Mouse (Mus musculus) left cerebral cortex, adult 8-10 months (tissue): ENCODE results near the gene Pik3r5. TPM values are rescaled to one million over a fixed set of nuclear protein-coding genes. Genes with fewer than 3 reads are reported as not detected.

Source experiments
- DNase-seq, 2 experiments: peaks; one replicate each; pipeline ENCODE4 v3.0.0; 2022; ENCODE audit warnings: low spot score in 2 of 2
- total RNA-seq, 4 experiments: library from RNA; stranded (reverse); gene quantifications; 2 replicates each; pipeline ENCODE4 v1.2.4; 2022

The Pik3r5 gene
- total RNA-seq, 4 experiments from 2014 or later: 3.2 to 4.4 (median 3.7) TPM

- DNase-seq: no peak
Measured at GRCm38 (mm10) chr11:68400727-68401219, 31.1 kb upstream of the Pik3r5 start, which contains the start of gene Ntn1. Gene Ntn1 (minus strand): TSS chr11:68400823.

DNA sequence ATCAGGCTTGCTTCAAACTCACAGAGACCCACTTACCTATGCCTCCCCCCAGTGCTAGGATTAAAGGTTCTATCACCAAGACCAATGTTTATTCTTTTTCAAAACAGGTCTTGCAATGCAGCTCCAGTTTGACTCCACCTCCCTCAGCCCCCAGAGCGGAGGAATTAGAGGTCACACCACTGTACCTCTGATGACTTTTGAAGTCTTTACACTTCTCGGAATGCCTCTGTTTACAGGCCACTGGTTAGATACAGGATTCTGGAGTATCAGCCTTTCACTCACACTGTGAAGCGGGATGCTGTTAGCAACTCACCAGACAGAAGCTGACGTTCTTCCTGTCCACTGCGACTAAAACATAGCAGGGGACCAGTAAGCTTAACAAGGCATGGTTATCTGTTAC is 30.5 kb upstream of the Pik3r5 start:
- DNase-seq: no peak

- no peak for DNase-seq
Measured at GRCm38 (mm10) chr11:68404185-68404584, 27.7 kb upstream of the Pik3r5 start.

- DNase-seq: no peak
Measured at GRCm38 (mm10) chr11:68405576-68405975, 26.3 kb upstream of the Pik3r5 start.

DNA sequence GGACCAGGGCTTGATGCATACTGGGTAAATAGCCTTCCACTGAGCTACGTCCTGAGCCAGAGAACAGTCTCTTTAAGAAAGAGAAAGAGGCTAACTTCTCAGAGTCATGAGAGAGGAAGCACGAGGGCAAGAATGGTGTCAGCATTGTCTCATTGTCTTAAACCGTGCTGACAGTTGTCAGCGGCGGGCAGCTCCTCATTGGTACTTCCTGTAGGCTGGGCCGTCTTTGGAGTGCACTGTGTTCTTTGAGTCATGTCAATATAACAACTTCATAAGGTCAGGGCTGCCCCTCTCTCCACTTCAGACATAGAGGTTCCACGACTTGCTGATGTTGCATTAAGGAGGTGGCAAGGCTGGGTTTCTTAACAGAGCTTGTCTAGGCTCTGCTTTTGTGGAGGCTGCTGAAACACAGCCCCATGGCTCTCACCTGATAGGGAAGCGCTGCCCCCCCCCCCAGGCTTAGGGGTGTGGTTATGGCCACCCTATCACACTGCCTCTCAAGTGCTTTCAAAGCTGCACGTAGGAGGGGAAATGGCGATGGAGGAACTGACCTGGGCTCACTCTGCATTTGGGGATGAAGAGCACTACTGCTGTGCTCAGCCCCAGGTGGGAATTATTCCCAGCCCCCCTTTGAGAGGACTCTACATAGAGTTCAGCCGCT is 24.5 kb upstream of the Pik3r5 start:
- DNase-seq: no peak

GRCm38 (mm10) chr11:68408127-68408526 is 23.8 kb upstream of the Pik3r5 start:
- peak in 1 of 2 experiments; percentile 28 for DNase-seq

- no peak for DNase-seq
Measured at GRCm38 (mm10) chr11:68417001-68417400, 14.9 kb upstream of the Pik3r5 start.

GRCm38 (mm10) chr11:68417831-68418230 is 14.1 kb upstream of the Pik3r5 start:
- no peak for DNase-seq

- no peak for DNase-seq
Measured at GRCm38 (mm10) chr11:68425492-68426315, 6.2 kb upstream of the Pik3r5 start.

DNA sequence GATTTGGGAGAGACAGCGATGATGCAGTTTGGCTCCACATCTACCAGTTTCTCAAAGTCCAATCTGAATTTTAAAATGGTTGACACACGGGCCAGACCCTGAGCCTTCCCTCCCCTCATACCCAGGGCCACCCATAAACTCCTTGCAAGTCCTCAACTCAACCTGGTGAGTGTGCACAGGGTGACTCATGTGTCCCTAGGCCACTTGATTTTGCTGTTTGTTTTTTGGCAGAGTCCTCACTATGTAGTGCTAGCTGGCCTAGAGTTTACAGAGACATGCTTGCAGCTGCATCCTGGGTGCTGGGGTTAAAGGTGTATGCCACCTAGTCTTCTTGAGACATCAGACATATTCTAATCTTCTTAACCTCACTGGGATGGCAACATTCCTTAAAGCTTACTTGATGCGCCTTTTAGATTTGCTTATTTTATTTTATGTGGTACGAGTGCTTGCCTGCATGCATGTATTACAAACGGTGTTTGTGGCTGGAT is 4.8 kb upstream of the Pik3r5 start:
- no peak for DNase-seq

- DNase-seq: no peak
Measured at GRCm38 (mm10) chr11:68430662-68431061, 1.3 kb upstream of the Pik3r5 start.

- DNase-seq: no peak
Measured at GRCm38 (mm10) chr11:68432361-68433021, 570 bp downstream of the Pik3r5 start.

GRCm38 (mm10) chr11:68433534-68433933 is 1.6 kb downstream of the Pik3r5 start:
- no peak for DNase-seq

DNA sequence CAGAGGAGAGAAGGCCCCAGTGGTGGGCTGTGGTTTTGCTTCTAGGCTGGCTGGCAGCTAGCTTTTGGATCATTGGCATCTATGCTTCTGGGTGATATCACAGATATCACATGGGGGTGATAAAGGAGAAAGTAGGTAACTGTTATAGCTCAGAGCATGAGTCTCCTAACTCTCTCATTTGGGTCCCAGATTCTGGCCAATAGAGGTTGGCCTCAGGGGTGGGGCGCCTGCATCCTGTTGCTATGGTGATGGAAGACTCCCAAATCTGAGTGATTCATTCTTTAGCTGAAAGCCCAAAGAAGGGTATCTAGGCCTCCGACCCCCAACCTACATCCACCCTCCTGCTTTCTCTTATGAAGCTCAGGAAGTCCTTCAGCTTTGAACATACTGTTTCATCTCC is 2.8 kb downstream of the Pik3r5 start:
- DNase-seq: no peak

- no peak for DNase-seq
Measured at GRCm38 (mm10) chr11:68435601-68436000, 3.7 kb downstream of the Pik3r5 start.

DNA sequence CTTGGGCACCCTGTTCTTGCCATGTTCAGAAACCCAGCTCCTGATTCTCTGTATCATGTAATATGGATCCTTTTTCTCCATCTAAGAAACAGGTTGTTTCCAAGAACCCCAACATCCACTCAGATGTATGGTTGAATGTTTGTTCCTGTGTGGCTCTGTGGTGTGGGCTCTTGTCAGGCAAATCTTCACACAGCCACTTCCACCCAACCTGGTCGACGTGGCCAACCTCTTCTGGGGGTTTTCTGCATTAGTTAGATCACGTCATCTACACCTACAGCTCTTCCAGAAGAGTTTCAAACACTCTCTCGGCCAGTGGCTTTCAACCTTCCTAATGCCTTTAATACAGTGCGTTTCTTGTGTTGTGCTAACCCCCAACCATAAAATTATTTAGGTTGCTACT is 4.5 kb downstream of the Pik3r5 start:
- DNase-seq: no peak

- DNase-seq: no peak
Measured at GRCm38 (mm10) chr11:68440100-68440499, 8.2 kb downstream of the Pik3r5 start.

DNA sequence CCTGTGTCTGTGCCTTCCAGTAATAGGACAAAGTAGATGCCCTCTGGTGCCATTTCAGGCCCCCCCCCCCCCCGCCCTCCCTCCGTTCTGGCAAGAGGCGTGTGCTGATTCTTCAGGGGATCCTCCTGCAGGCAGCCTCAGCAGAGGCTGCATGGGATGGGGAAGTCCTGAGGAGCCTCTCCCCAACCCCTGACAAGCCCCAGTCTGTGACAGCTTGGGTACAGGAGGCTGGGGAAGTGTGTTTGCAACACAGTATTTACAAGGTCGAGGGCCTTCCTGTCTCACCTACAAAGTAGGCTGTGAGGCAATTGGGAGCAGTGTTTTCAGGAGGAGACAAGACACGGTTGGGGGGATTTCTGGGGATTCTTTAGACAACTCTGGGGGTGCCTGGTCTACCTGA is 9.0 kb downstream of the Pik3r5 start:
- no peak for DNase-seq

DNA sequence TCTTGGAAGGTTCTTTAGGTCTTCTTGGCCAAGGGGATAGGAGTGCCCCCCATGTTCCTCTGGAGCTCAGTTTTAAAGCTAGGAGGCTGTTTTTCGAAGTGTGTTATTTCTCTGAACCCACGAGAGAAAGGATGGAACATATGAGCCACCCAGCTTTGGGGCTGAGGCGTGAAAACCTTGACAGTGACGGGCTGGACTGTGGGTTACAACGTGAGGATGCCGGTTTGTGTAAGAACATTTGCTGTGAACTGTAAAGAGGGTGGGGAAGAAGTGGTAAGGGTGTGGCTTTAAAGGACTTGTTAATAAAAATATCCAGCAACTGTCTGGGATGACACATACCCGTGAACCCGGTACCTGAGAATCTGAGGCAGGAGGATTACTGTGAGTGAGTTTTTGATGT is 10.4 kb downstream of the Pik3r5 start:
- DNase-seq: no peak

GRCm38 (mm10) chr11:68442983-68443638 is 11.2 kb downstream of the Pik3r5 start:
- no peak for DNase-seq

DNA sequence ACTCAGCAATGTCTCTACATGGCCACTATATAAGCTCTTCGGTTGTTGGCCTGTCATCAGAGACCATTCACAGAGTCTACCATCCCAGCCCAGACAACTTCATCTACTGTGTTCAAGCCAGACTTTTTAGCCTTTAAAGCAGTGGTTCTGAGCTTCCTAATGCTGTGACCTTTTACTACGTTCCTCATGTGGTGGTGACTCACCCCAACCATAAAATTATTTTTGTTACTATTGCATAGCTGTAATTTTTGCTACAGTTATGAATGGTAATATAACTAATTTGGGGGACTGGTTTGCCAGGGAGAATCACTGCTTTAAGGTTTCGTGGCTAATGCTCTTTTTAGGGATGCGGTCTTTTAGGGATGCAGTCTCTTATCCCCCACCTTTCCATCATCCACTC is 14.0 kb downstream of the Pik3r5 start:
- no peak for DNase-seq
